Mouse (Mus musculus) kidney, postnatal 36 days (tissue): ENCODE measurements around the gene Eif3g.
A peak's percentile ranks its signal among the peaks of the same experiment; 100 is the strongest.

Source experiments
- DNase-seq, 2 experiments: peaks; one replicate each; pipeline ENCODE4 v3.0.0; 2021 to 2022; ENCODE audit warnings: mixed read lengths in 2 of 2

Gene Eif3g

GRCm38 (mm10) chr9:20887704-20888385 lies 10.6 kb downstream of the Eif3g start, which contains the start of gene Ppan:
Gene Ppan (plus strand): TSS chr9:20888175.
- peak; percentile 97 for DNase-seq

GRCm38 (mm10) chr9:20887191-20887590 lies 11.2 kb downstream of the Eif3g start:
- DNase-seq: no peak

- DNase-seq: no peak
Measured at GRCm38 (mm10) chr9:20886563-20886962, 11.9 kb downstream of the Eif3g start.

- DNase-seq: no peak
Measured at GRCm38 (mm10) chr9:20879097-20879792, 19.2 kb downstream of the Eif3g start, which contains the start of gene Angptl6. Gene Angptl6 (minus strand): TSS chr9:20879727.

- peak in 1 of 2 experiments; percentile 49 for DNase-seq
Measured at GRCm38 (mm10) chr9:20878710-20879065, 19.7 kb downstream of the Eif3g start.

- peak; percentile 100 for DNase-seq
Measured at GRCm38 (mm10) chr9:20878041-20878709, 20.2 kb downstream of the Eif3g start.

- no peak for DNase-seq
Measured at GRCm38 (mm10) chr9:20877118-20878040, 21.0 kb downstream of the Eif3g start.

GRCm38 (mm10) chr9:20876318-20877117 lies 21.9 kb downstream of the Eif3g start:
- DNase-seq: no peak

- no peak for DNase-seq
Measured at GRCm38 (mm10) chr9:20875021-20875790, 23.2 kb downstream of the Eif3g start.

GRCm38 (mm10) chr9:20873521-20873920 lies 24.9 kb downstream of the Eif3g start:
- no peak for DNase-seq

- no peak for DNase-seq
Measured at GRCm38 (mm10) chr9:20872991-20873390, 25.4 kb downstream of the Eif3g start.

- no peak for DNase-seq
Measured at GRCm38 (mm10) chr9:20870211-20871173, 27.9 kb downstream of the Eif3g start.

GRCm38 (mm10) chr9:20869246-20869645 lies 29.2 kb downstream of the Eif3g start:
- DNase-seq: no peak

- DNase-seq: peak; percentile 50 to 74
Measured at GRCm38 (mm10) chr9:20868448-20869001, 29.9 kb downstream of the Eif3g start, which contains the start of gene A230050P20Rik. Gene A230050P20Rik (plus strand): TSS chr9:20868642.

- peak in 1 of 2 experiments; percentile 20 for DNase-seq
Measured at GRCm38 (mm10) chr9:20866879-20867278, 31.5 kb downstream of the Eif3g start.

GRCm38 (mm10) chr9:20862225-20862624 lies 36.2 kb downstream of the Eif3g start:
- DNase-seq: no peak

GRCm38 (mm10) chr9:20861821-20862220 lies 36.6 kb downstream of the Eif3g start:
- peak; percentile 13 to 53 for DNase-seq

- no peak for DNase-seq
Measured at GRCm38 (mm10) chr9:20859926-20860325, 38.5 kb downstream of the Eif3g start.

- DNase-seq: peak; percentile 64 to 77
Measured at GRCm38 (mm10) chr9:20857131-20857530, 41.3 kb downstream of the Eif3g start.
